Mouse (Mus musculus): ENCODE measurements around the gene Aspscr1. TPM values are rescaled to one million over a fixed set of nuclear protein-coding genes. Genes with fewer than 3 reads are reported as not detected.

Aspscr1 gene
- polyA plus RNA-seq, 1 experiment: 83.0 TPM

DNA sequence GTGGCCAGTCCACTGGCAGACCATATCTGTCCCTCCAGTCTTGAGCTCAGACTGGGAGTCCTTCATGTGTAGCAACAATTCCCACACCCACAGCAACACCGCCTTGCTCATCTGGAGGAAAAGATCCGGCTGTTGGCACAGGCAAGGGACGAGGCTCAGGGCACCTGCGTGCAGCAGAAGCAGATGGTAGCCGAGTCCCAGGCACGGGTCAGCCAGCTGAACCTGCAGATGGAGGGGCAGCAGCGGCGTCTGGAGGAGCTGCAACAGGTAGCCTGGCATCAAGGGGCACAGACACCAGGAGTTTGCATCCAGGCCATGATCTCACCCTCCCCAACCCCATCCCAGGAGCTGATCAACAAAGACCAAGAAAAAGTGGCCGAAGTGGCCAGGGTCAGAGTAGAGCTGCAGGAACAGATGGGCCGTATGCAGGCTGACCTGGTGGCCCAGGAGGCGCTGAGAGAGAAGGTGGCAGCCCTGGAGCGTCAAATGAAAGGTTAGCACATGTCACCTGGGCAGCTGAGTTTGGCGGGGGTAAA, 47.1 kb downstream of the Aspscr1 start:
- TF ChIP-seq CTCF (IDR thresholded peaks at IDR 0.05; ENCODE audit: borderline replicate concordance, extremely low read depth, insufficient read depth, insufficient read length) (no peak), POLR2A (IDR thresholded peaks at IDR 0.05; ENCODE audit: borderline replicate concordance, extremely low read depth, insufficient read depth, insufficient read length, poor library complexity, severe bottlenecking) (no peak)

DNA sequence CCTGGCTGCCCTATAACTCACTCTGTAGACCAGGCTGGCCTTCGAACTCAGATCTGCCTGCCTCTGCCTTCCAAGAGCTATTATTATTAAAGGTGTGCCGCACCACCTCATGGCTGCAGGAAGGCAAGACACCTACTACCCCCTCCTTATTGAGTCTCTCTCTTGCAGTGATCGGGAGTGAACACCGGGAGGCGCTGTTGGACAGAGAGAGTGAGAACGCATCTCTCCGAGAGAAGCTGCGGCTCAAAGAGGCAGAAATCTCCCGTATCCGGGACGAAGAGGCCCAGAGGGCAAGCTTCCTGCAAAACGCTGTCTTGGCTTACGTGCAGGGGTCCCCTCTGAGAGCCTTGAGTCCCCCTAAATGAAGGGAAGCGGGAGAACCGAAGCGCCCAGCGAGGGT, 47.7 kb downstream of the Aspscr1 start:
- peak; percentile 94 for DNase-seq (ENCODE audit: low read depth)
- TF ChIP-seq POLR2A (IDR thresholded peaks at IDR 0.05; ENCODE audit: borderline replicate concordance, extremely low read depth, insufficient read depth, insufficient read length, poor library complexity, severe bottlenecking): no peak
- peak; percentile 93 for TF ChIP-seq CTCF (IDR thresholded peaks at IDR 0.05; ENCODE audit: borderline replicate concordance, extremely low read depth, insufficient read depth, insufficient read length)

More for the DNA sequence above, 47.1 kb downstream of the Aspscr1 start:
- no peak for DNase-seq (ENCODE audit: low read depth)

DNA sequence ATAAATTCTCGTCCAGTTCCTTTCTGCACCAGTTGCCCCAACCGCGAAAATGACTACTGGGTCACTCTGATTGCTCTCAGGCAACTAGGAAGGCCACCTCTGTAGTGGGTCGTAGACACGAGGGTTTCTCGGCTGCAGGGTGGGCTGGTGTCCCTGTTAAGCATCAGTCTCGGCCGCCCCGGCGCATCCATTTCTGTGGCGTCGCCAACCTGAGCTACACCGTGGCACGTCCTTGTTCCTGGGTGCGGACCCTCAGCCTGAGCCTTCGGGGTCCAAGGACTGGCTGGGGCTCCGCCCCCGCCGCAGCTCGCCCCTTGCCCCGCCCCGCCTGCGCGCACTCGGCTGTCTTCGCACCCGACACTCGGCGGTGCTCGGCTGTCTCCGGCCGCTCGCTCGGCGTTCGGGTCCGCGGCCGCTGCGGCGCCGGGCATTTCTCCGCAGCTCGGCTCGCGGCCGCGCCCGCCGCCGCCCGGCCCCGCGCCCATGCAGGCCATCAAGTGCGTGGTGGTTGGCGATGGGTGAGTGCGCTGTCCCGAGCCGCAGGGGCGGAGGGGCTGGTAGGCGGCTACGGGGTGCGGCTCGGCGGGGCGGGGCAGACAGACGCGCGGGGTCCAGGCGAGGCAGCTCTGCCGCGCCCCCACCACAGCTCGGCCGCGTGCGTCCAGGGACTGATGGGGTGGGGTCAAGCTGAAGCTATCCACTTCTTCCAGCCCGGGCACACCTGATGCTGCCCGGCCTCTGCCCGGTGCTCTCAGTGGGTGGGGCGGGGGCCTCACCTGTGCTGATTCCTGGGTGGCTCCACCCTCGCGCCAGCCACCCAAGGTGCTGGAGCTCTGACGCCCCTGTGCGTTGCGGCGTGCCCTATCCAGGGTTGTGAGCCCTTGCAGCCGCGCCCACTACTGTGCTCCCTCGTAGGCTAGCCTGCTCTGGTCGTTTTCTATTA, 48.6 kb downstream of the Aspscr1 start, which contains the start of gene Rac3:
TSS of gene Rac3 (plus strand) at position 347 of the 943 bp plus-strand sequence.
- peak; percentile 86 for DNase-seq (ENCODE audit: low read depth)

DNA sequence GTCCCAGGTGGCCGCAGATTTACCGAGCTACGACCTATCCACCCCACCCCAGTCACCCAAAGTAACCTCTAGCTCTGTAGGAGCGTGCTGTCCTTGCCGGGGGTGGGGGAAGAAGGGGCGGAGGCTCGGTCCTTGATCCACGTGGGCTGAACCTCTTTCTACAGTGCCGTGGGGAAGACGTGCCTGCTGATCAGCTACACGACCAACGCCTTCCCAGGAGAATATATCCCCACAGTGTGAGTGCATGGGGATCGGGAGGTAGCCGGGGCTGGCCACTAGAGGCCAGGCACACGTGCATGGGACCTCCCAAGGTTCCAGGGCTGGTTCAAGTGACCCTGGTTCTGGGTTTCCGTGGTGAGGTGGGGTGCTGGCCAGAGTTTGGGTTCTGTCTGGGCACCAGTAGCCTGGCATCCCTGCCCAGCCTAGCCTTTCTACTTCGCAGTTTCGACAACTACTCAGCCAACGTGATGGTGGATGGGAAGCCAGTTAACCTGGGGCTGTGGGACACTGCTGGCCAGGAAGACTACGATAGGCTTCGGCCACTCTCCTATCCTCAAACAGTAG, 49.4 kb downstream of the Aspscr1 start:
- peak; percentile 34 for DNase-seq (ENCODE audit: low read depth)
- TF ChIP-seq CTCF (IDR thresholded peaks at IDR 0.05; ENCODE audit: borderline replicate concordance, extremely low read depth, insufficient read depth, insufficient read length) (0 out of 2 replicates have a peak, but pooled peaks have one; percentile 3), POLR2A (IDR thresholded peaks at IDR 0.05; ENCODE audit: borderline replicate concordance, extremely low read depth, insufficient read depth, insufficient read length, poor library complexity, severe bottlenecking) (no peak)

More for the DNA sequence above, 48.6 kb downstream of the Aspscr1 start, which contains the start of gene Rac3:
- TF ChIP-seq CTCF (IDR thresholded peaks at IDR 0.05; ENCODE audit: borderline replicate concordance, extremely low read depth, insufficient read depth, insufficient read length): no peak
- TF ChIP-seq POLR2A (IDR thresholded peaks at IDR 0.05; ENCODE audit: borderline replicate concordance, extremely low read depth, insufficient read depth, insufficient read length, poor library complexity, severe bottlenecking): 0 out of 2 replicates have a peak, but pooled peaks have one; percentile 27

DNA sequence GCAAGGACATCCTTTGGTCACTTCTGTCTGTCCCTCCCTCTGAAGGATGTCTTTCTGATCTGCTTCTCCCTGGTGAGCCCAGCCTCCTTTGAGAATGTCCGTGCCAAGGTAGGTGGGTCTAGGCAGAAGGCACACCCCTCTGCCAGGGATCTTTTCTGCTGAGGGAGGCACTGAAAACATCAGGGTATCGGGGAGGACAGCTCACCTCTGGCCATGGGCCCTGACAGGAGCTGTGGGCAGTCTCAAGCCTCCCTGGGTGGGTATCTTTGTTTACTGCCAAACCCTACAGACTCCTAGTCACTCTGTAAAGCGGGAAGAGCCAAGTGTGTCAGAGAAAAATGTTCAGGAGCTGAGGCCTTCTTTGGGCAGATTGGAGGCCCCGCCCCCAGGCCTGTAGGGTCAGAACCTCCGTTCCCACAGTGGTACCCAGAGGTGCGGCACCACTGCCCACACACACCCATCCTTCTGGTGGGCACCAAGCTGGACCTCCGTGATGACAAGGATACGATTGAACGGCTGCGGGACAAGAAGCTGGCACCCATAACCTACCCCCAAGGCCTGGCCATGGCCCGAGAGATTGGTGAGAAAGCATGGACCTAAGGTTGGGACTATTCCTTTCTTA, 50.1 kb downstream of the Aspscr1 start:
- no peak for DNase-seq (ENCODE audit: low read depth)
- TF ChIP-seq POLR2A (IDR thresholded peaks at IDR 0.05; ENCODE audit: borderline replicate concordance, extremely low read depth, insufficient read depth, insufficient read length, poor library complexity, severe bottlenecking) (no peak), CTCF (IDR thresholded peaks at IDR 0.05; ENCODE audit: borderline replicate concordance, extremely low read depth, insufficient read depth, insufficient read length) (no peak)

DNA sequence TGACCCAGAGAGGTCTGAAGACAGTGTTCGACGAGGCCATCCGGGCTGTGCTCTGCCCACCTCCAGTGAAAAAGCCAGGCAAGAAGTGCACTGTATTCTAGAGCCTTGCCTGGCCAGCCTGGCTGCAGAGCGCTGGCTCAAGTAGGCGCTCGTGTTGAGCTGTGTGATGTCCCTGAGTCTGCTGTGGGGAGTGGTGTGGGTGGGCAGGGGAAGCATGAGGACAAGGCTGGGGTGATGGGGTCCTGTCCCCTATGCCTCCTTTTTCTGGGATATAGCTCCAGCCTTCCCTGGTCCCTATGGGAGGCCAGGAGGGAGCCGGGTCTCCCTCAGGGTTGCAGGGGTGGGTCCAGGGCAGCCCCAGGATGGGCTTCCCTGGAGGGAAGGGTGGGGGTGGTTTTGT, 50.7 kb downstream of the Aspscr1 start:
- no peak for DNase-seq (ENCODE audit: low read depth)
- TF ChIP-seq CTCF (IDR thresholded peaks at IDR 0.05; ENCODE audit: borderline replicate concordance, extremely low read depth, insufficient read depth, insufficient read length): no peak
- TF ChIP-seq POLR2A (IDR thresholded peaks at IDR 0.05; ENCODE audit: borderline replicate concordance, extremely low read depth, insufficient read depth, insufficient read length, poor library complexity, severe bottlenecking): no peak

DNA sequence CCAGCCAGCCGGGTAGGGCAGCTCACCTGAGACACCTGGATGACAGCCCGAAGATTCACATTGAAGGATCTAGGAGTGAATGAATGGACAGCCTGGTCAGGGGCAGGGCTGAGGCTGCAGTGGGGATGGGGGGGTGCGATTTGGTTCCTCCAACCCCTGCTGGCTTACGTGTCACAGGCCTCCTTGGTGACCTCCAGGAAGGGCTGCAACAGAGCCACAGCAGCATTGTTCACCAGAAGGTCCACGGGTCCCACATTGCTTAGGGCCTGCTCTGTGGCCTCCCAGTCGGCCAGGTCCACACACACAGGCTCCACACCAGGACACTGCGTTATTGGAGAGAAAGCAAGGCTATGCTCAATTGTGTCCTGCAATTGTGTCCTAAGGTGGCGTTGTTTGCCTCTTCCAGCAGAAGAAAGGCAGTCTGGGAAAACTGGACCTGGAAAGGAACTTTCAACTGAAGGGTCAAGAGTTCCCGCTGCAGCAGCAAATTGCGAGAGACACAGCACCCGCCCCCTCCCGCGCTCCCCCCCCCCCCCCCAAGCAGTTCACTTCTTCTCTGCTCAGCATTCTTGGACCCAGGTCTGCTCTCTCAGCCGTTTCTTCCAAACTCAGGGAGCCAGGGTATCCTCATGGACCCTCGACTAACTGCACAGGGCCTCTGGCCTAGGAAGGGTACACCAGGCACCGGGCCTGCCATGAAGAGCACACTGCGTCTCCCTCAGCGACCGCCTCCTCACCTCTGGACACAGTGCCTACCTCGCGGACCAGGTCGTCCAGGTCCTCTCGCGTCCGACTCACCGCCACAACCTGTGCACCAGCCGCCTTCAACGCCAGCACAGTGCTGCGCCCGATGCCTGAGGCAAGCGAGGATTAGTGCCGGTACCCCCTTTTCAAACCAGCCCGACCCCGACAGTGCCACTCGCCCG, 53.7 kb downstream of the Aspscr1 start:
- TF ChIP-seq CTCF (IDR thresholded peaks at IDR 0.05; ENCODE audit: borderline replicate concordance, extremely low read depth, insufficient read depth, insufficient read length): no peak
- no peak for TF ChIP-seq POLR2A (IDR thresholded peaks at IDR 0.05; ENCODE audit: borderline replicate concordance, extremely low read depth, insufficient read depth, insufficient read length, poor library complexity, severe bottlenecking)
- no peak for DNase-seq (ENCODE audit: low read depth)

DNA sequence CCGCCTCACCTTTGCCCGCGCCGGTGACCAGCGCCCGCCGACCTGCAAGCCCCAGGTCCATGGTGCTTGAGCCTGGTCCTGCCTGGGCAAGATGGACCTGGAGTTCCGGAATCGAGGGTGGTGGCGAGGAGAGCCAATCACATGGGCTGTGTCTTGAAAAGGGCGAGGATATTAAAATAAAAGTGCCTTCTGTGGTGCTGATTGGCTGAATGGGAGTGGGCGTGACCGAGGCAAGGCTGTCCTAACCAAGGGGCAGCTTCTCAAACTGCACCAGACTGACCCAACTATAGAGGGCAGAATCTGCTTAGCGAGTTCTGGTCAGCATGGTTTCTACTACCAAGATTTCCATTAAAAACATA, 54.4 kb downstream of the Aspscr1 start, which contains the start of gene Dcxr:
TSS of gene Dcxr (minus strand) at position 113 of the 359 bp plus-strand sequence.
- TF ChIP-seq POLR2A (IDR thresholded peaks at IDR 0.05; ENCODE audit: borderline replicate concordance, extremely low read depth, insufficient read depth, insufficient read length, poor library complexity, severe bottlenecking): no peak
- TF ChIP-seq CTCF (IDR thresholded peaks at IDR 0.05; ENCODE audit: borderline replicate concordance, extremely low read depth, insufficient read depth, insufficient read length): peak; percentile 24; the same call in 1 of the 2 replicates
- DNase-seq (ENCODE audit: low read depth): peak; percentile 89

DNA sequence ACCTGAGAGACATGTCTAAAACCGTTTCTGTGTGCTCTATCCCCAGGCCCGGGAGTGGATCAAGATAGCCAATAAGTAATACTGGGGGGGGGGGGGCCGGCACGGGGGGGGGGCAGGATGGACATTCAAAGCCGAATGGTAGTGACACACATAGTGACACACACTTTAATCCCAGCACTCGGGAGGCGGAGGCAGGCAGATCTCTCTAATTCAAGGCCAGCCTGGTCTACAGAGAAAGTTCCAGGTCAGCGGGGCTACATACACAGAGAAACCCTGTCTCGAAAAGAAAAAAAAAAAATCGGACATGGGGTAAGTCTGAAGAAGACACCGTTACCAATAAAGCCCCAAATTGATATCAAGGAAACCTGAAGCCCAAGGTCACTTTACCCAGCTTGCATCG, 54.8 kb downstream of the Aspscr1 start:
- TF ChIP-seq POLR2A (IDR thresholded peaks at IDR 0.05; ENCODE audit: borderline replicate concordance, extremely low read depth, insufficient read depth, insufficient read length, poor library complexity, severe bottlenecking) (no peak), CTCF (IDR thresholded peaks at IDR 0.05; ENCODE audit: borderline replicate concordance, extremely low read depth, insufficient read depth, insufficient read length) (no peak)
- no peak for DNase-seq (ENCODE audit: low read depth)

All from brain, embryonic 14.5 days (tissue).